Mouse (Mus musculus) heart, embryonic 11.5 days (tissue): ENCODE data around the gene Nfic. TPM values are rescaled to one million over a fixed set of nuclear protein-coding genes. Genes with fewer than 3 reads are reported as not detected.

Experiments used
- ATAC-seq: fragments of 200-750 bp; cut with Nextera tagmentation; replicated peaks from 2 replicates; pipeline ENCODE4 v1.8.0; 2017; ENCODE audit warnings: moderate library complexity; ENCODE audit not compliant: insufficient number of reproducible peaks, low FRiP score, low TSS enrichment
- H3K27ac ChIP-seq: fragments of 300-500 bp; sonication (generic); 2 replicates; pipeline ENCODE4 v1.5.1; 2014; ENCODE audit warnings: mild to moderate bottlenecking, low read depth, low read length
- H3K27me3 ChIP-seq: fragments of 300-500 bp; sonication (generic); 2 replicates; pipeline ENCODE4 v1.6.1; 2014; ENCODE audit warnings: mild to moderate bottlenecking, low read length, mixed read lengths; ENCODE audit not compliant: control insufficient read depth, insufficient read depth
- H3K36me3 ChIP-seq: fragments of 300-500 bp; sonication (generic); 2 replicates; pipeline ENCODE4 v1.6.1; 2014; ENCODE audit warnings: mild to moderate bottlenecking, low read length, moderate library complexity, mixed read lengths; ENCODE audit not compliant: control insufficient read depth, insufficient read depth
- H3K4me1 ChIP-seq: fragments of 300-500 bp; sonication (generic); 2 replicates; pipeline ENCODE4 v1.6.1; 2014; ENCODE audit warnings: low read length; ENCODE audit not compliant: control insufficient read depth, insufficient read depth
- H3K4me2 ChIP-seq: fragments of 300-500 bp; sonication (generic); 2 replicates; pipeline ENCODE4 v1.6.1; 2014; ENCODE audit warnings: mild to moderate bottlenecking, moderate library complexity
- H3K4me3 ChIP-seq: fragments of 300-500 bp; sonication (generic); 2 replicates; pipeline ENCODE4 v1.5.1; 2014; ENCODE audit warnings: low read depth, low read length
- H3K9ac ChIP-seq: fragments of 300-500 bp; sonication (generic); 2 replicates; pipeline ENCODE4 v1.6.1; 2014; ENCODE audit warnings: mild to moderate bottlenecking, low read depth, low read length, moderate library complexity
- H3K9me3 ChIP-seq: fragments of 300-500 bp; sonication (generic); replicated peaks from 2 replicates; pipeline ENCODE4 v1.6.1; 2016; ENCODE audit warnings: low read length; ENCODE audit not compliant: control insufficient read depth
- WGBS: fragments of 180-500 bp; shearing (Covaris S2); extraction: QIAGEN DNeasy Blood & Tissue Kit; methylation state at CpG from one replicate; pipeline ENCODE4 v1.1.7; 2014; ENCODE audit not compliant: insufficient replicate concordance; 5-methylcytosine and 5-hydroxymethylcytosine counted together
- polyA plus RNA-seq: library from polyadenylated mRNA; unstranded; fragments of >200 nt; fragmentation: Nextera tagmentation; extraction: Ambion mirVana; gene quantifications from 2 replicates; pipeline ENCODE4 v1.2.1, GENCODE M21; 2014

The Nfic gene
- polyA plus RNA-seq, result 28.1 and 29.8 TPM in 2 replicates

- 59% methylated on average over 28 of the region's 28 CpGs for WGBS
- Histone ChIP-seq H3K27me3 (peaks cover 94% of the 10 kb centered on the region), H3K9ac (no peak within 1 kb of the TSS), H3K27ac (no peak within 1 kb of the TSS), H3K4me2 (no peak within 1 kb of the TSS), H3K9me3 (no peaks in the 10 kb centered on the region), H3K4me3 (no peak within 1 kb of the TSS), H3K4me1 (no peaks in the 10 kb centered on the region), H3K36me3 (no peaks in the 10 kb centered on the region)
- ATAC-seq, result no peak
Measured at GRCm38 (mm10) chr10:81455181-81455895, at the start of gene Nfic. Nfic (minus strand) TSS chr10:81455635.

GRCm38 (mm10) chr10:81502658-81503057, 47.2 kb upstream of the Nfic start:
- Histone ChIP-seq H3K4me2 (peak overlapping the region; percentile 77), H3K36me3 (no peaks in the 10 kb centered on the region), H3K4me3 (peak overlapping the region; percentile 40), H3K4me1 (0 out of 2 replicates have a peak, but pooled peaks cover 2% of the 10 kb centered on the region), H3K27ac (no peak overlapping the region), H3K27me3 (peaks cover 12% of the 10 kb centered on the region; the same call in 1 of the 2 replicates), H3K9ac (peak overlapping the region; percentile 58; the same call in 1 of the 2 replicates), H3K9me3 (no peaks in the 10 kb centered on the region)
- WGBS, result 6% methylated on average over 36 of the region's 36 CpGs
- ATAC-seq, result no peak; the same call in 1 of the 2 replicates

- Histone ChIP-seq H3K27me3 (peaks cover 12% of the 10 kb centered on the region; the same call in 1 of the 2 replicates), H3K9ac (no peak overlapping the region), H3K4me3 (no peak overlapping the region), H3K36me3 (no peaks in the 10 kb centered on the region), H3K9me3 (no peaks in the 10 kb centered on the region), H3K4me2 (no peak overlapping the region), H3K4me1 (0 out of 2 replicates have a peak, but pooled peaks cover 2% of the 10 kb centered on the region), H3K27ac (no peak overlapping the region)
- WGBS, result 84% methylated on average over 5 of the region's 5 CpGs
- ATAC-seq, result no peak
Measured at GRCm38 (mm10) chr10:81501863-81502262, 46.4 kb upstream of the Nfic start.

GRCm38 (mm10) chr10:81500032-81500431, 44.6 kb upstream of the Nfic start, which contains the start of gene S1pr4:
S1pr4 (minus strand) TSS chr10:81500132.
- no peak within 1 kb of the TSS for H3K27ac ChIP-seq
- no peak within 1 kb of the TSS for H3K9ac ChIP-seq
- no peaks in the 10 kb centered on the region for H3K36me3 ChIP-seq
- no peak within 1 kb of the TSS for H3K4me3 ChIP-seq
- H3K4me1 ChIP-seq, result peaks cover 8% of the 10 kb centered on the region
- H3K4me2 ChIP-seq, result no peak within 1 kb of the TSS
- peaks cover 12% of the 10 kb centered on the region; the same call in 1 of the 2 replicates for H3K27me3 ChIP-seq
- H3K9me3 ChIP-seq, result no peaks in the 10 kb centered on the region
- no peak for ATAC-seq
- 83% methylated on average over 3 of the region's 3 CpGs for WGBS

- H3K27me3 ChIP-seq, result peaks cover 12% of the 10 kb centered on the region; the same call in 1 of the 2 replicates
- whole genome bisulfite sequencing, result 67% methylated on average over 23 of the region's 23 CpGs
Measured at GRCm38 (mm10) chr10:81499250-81499901, 43.9 kb upstream of the Nfic start.

GRCm38 (mm10) chr10:81498316-81499249, 43.1 kb upstream of the Nfic start:
- ATAC-seq, result no peak

More at GRCm38 (mm10) chr10:81499250-81499901, 43.9 kb upstream of the Nfic start:
- ATAC-seq, result no peak
- Histone ChIP-seq H3K4me1 (peaks cover 13% of the 10 kb centered on the region), H3K27ac (no peak overlapping the region), H3K36me3 (no peaks in the 10 kb centered on the region), H3K9me3 (no peaks in the 10 kb centered on the region), H3K4me2 (no peak overlapping the region), H3K9ac (no peak overlapping the region), H3K4me3 (no peak overlapping the region)

GRCm38 (mm10) chr10:81497401-81498270, 42.2 kb upstream of the Nfic start:
- 74% methylated on average over 17 of the region's 17 CpGs for WGBS
- H3K27ac ChIP-seq, result no peak overlapping the region

More at GRCm38 (mm10) chr10:81498316-81499249, 43.1 kb upstream of the Nfic start:
- Histone ChIP-seq H3K27ac (no peak overlapping the region), H3K36me3 (no peaks in the 10 kb centered on the region), H3K4me3 (no peak overlapping the region), H3K9me3 (no peaks in the 10 kb centered on the region), H3K4me2 (no peak overlapping the region), H3K4me1 (peaks cover 18% of the 10 kb centered on the region), H3K9ac (no peak overlapping the region), H3K27me3 (peaks cover 8% of the 10 kb centered on the region; the same call in 1 of the 2 replicates)
- WGBS, result 79% methylated on average over 38 of the region's 38 CpGs

More at GRCm38 (mm10) chr10:81497401-81498270, 42.2 kb upstream of the Nfic start:
- Histone ChIP-seq H3K36me3 (peaks cover 7% of the 10 kb centered on the region), H3K9ac (no peak overlapping the region), H3K4me2 (peak overlapping the region; percentile 98), H3K27me3 (no peaks in the 10 kb centered on the region), H3K4me3 (no peak overlapping the region), H3K4me1 (peaks cover 16% of the 10 kb centered on the region), H3K9me3 (no peaks in the 10 kb centered on the region)
- no peak for ATAC-seq
